Comparison of ENCODE assay signal across 8 mouse cellular contexts in genomic region chr6:32587136-32588009, GRCm38 (mm10). TPM values are rescaled to one million over a fixed set of nuclear protein-coding genes. Genes with fewer than 3 reads are reported as not detected.
DNase-seq lines count a peak whose midpoint lies in the region; ATAC-seq and TF ChIP-seq lines count a peak whose summit lies in the region.

No protein-coding gene starts in this region.

- no peaks in the 10 kb centered on the region for H3K9me3 ChIP-seq in embryonic facial prominence, embryonic 13.5 days
- H3K9me3 ChIP-seq in heart, embryonic 14.5 days (ENCODE audit: control insufficient read depth, low read length) = no peaks in the 10 kb centered on the region
- no peaks in the 10 kb centered on the region for H3K9me3 ChIP-seq in liver, embryonic 14.5 days (ENCODE audit: control insufficient read depth, low read length)
- no peaks in the 10 kb centered on the region for H3K9me3 ChIP-seq in neural tube, embryonic 15.5 days (replicated peaks)

- WGBS in embryonic facial prominence, embryonic 13.5 days = under 1% methylated on average over 80 of the region's 82 CpGs
- under 1% methylated on average over 81 of the region's 82 CpGs for WGBS in heart, embryonic 14.5 days
- under 1% methylated on average over 78 of the region's 82 CpGs for WGBS in liver, embryonic 14.5 days (ENCODE audit: insufficient replicate concordance)
- under 1% methylated on average over 77 of the region's 82 CpGs for WGBS in neural tube, embryonic 15.5 days

- H3K36me3 ChIP-seq in embryonic facial prominence, embryonic 13.5 days = no peaks in the 10 kb centered on the region
- no peaks in the 10 kb centered on the region for H3K36me3 ChIP-seq in heart, embryonic 14.5 days (ENCODE audit: control insufficient read depth, insufficient read depth, low read length)
- H3K36me3 ChIP-seq in liver, embryonic 14.5 days (replicated peaks; ENCODE audit: control insufficient read depth, insufficient read depth, low read depth) = no peaks in the 10 kb centered on the region
- no peaks in the 10 kb centered on the region for H3K36me3 ChIP-seq in neural tube, embryonic 15.5 days

- peaks cover 36% of the 10 kb centered on the region for H3K4me1 ChIP-seq in embryonic facial prominence, embryonic 13.5 days
- peaks cover 17 to 34% of the 10 kb centered on the region in 2 experiments for H3K4me1 ChIP-seq in heart, embryonic 14.5 days (ENCODE audit: control insufficient read depth in 2 of 2, insufficient read depth in 2 of 2, low read length in 2 of 2)
- H3K4me1 ChIP-seq in liver, embryonic 14.5 days (replicated peaks; ENCODE audit: control insufficient read depth in 2 of 2, insufficient read depth in 2 of 2, low read length in 1 of 2) = no peaks in the 10 kb centered on the region
- H3K4me1 ChIP-seq in neural tube, embryonic 15.5 days = peaks cover 47% of the 10 kb centered on the region

- no peak for TF ChIP-seq CTCF in liver, embryonic 14.5 days (IDR thresholded peaks at IDR 0.05; ENCODE audit: low read depth)

- peak overlapping the region; percentile 99 for H3K4me2 ChIP-seq in embryonic facial prominence, embryonic 13.5 days
- peak overlapping the region; percentile 93 for H3K4me2 ChIP-seq in heart, embryonic 14.5 days (ENCODE audit: low read length)
- peak overlapping the region; percentile 62 for H3K4me2 ChIP-seq in liver, embryonic 14.5 days (ENCODE audit: low read depth)
- peak overlapping the region; percentile 77 for H3K4me2 ChIP-seq in neural tube, embryonic 15.5 days

- no peak for TF ChIP-seq EP300 in liver, embryonic 14.5 days (IDR thresholded peaks at IDR 0.05; ENCODE audit: low read depth)

- H3K27me3 ChIP-seq in embryonic facial prominence, embryonic 13.5 days = peaks cover 90% of the 10 kb centered on the region
- peaks cover 15% of the 10 kb centered on the region for H3K27me3 ChIP-seq in heart, embryonic 14.5 days (ENCODE audit: control insufficient read depth, insufficient read depth, low read length)
- peaks cover 67% of the 10 kb centered on the region for H3K27me3 ChIP-seq in liver, embryonic 14.5 days (ENCODE audit: control insufficient read depth, insufficient read depth, low read length)
- peaks cover 4% of the 10 kb centered on the region for H3K27me3 ChIP-seq in neural tube, embryonic 15.5 days (replicated peaks)

- H3K27ac ChIP-seq in embryonic facial prominence, embryonic 13.5 days = 0 out of 2 replicates have a peak overlapping the region, but pooled peaks have one; percentile 28
- peak overlapping the region; percentile 36 to 85 for H3K27ac ChIP-seq in heart, embryonic 14.5 days (replicated peaks in 1 of 2; ENCODE audit: control insufficient read depth in 1 of 2, insufficient read depth in 1 of 2, low read depth in 2 of 2, low read length in 2 of 2)
- H3K27ac ChIP-seq in liver, embryonic 14.5 days = no peak overlapping the region
- H3K27ac ChIP-seq in neural tube, embryonic 15.5 days (replicated peaks) = peak overlapping the region; percentile 91

- DNase-seq in thymus, postnatal 25 days = peak; percentile 2
- DNase-seq in thymus, postnatal 36 days = no peak
- DNase-seq in kidney, postnatal 10 days = peak; percentile 72
- DNase-seq in liver, embryonic 14.5 days (ENCODE audit: low read depth in 3 of 3, low spot score in 3 of 3) = no peak
- DNase-seq in adipocyte (ENCODE audit: low spot score) = no peak

- 0 out of 2 replicates have a peak, but pooled peaks have one; percentile 29 for ATAC-seq in embryonic facial prominence, embryonic 13.5 days (ENCODE audit: insufficient number of reproducible peaks, insufficient read depth, low FRiP score, low TSS enrichment, low read depth)
- peak; percentile 19; the same call in 1 of the 2 replicates for ATAC-seq in heart, embryonic 14.5 days (ENCODE audit: insufficient number of reproducible peaks, insufficient read depth, low FRiP score, low read depth)
- ATAC-seq in liver, embryonic 14.5 days (ENCODE audit: insufficient read depth) = no peak
- peak; percentile 63 for ATAC-seq in neural tube, embryonic 15.5 days (ENCODE audit: low FRiP score)

- H3K9ac ChIP-seq in embryonic facial prominence, embryonic 13.5 days = peak overlapping the region; percentile 79
- H3K9ac ChIP-seq in heart, embryonic 14.5 days (ENCODE audit: low read length) = peak overlapping the region; percentile 90
- no peak overlapping the region for H3K9ac ChIP-seq in liver, embryonic 14.5 days (replicated peaks)
- peak overlapping the region; percentile 84 for H3K9ac ChIP-seq in neural tube, embryonic 15.5 days (replicated peaks)

- peak overlapping the region; percentile 77 for H3K4me3 ChIP-seq in embryonic facial prominence, embryonic 13.5 days
- peak overlapping the region; percentile 58 to 88 for H3K4me3 ChIP-seq in heart, embryonic 14.5 days (ENCODE audit: control insufficient read depth in 1 of 2, insufficient read depth in 1 of 2, low read depth in 1 of 2, low read length in 2 of 2)
- H3K4me3 ChIP-seq in liver, embryonic 14.5 days (ENCODE audit: insufficient read depth in 1 of 2, low read depth in 2 of 2, low read length in 2 of 2) = peak overlapping the region; percentile 37 to 46
- peak overlapping the region; percentile 70 for H3K4me3 ChIP-seq in neural tube, embryonic 15.5 days (replicated peaks)

RNA-seq across cellular contexts. Expression of gene Plxna4, which starts 0.6 kb away (rescaled TPM):
- polyA plus RNA-seq in embryonic facial prominence, embryonic 13.5 days (2015; fragmentation: Nextera tagmentation; extraction: Ambion mirVana) = 4.0 TPM in 2 replicates
- polyA plus RNA-seq in heart, embryonic 14.5 days (2014; fragmentation: Nextera tagmentation; extraction: Ambion mirVana) = 9.6 and 10.6 TPM in 2 replicates
- 0.14 and 0.17 TPM in 2 replicates for polyA plus RNA-seq in liver, embryonic 14.5 days (2012; rRNA removed)
- 0.23 and 0.25 TPM in 2 replicates for polyA plus RNA-seq in liver, embryonic 14.5 days (2014; fragmentation: Nextera tagmentation; extraction: Ambion mirVana)
- polyA plus RNA-seq in neural tube, embryonic 15.5 days (2015; fragmentation: Nextera tagmentation; extraction: Ambion mirVana) = 12.0 and 14.9 TPM in 2 replicates

Comparison
In these comparisons a context has a peak if more than half of its experiments do, and no peak if none do; other contexts are left out.
1. DNase-seq: peak in thymus, postnatal 25 days (single experiment) and kidney, postnatal 10 days (single experiment); none in thymus, postnatal 36 days (0 of 2), liver, embryonic 14.5 days (0 of 3) and adipocyte (single experiment).
2. Peak in every context shown above with its lines, with median percentiles within 50 percentile points of each other: H3K4me2 ChIP-seq and H3K4me3 ChIP-seq.